Mouse (Mus musculus): Measurements from ENCODE around the gene Ccdc38.

- TF ChIP-seq POLR2A (IDR thresholded peaks at IDR 0.05; ENCODE audit: insufficient read depth, low read depth, low read length), result no peak
- no peak for TF ChIP-seq CTCF (IDR thresholded peaks at IDR 0.05)
These were observed 12.2 kb downstream of the Ccdc38 start for GRCm38 (mm10) chr10:93552596-93552995.

All from heart, adult 2 months (tissue).